Mouse (Mus musculus): ENCODE results near the gene Ncl. TPM values are rescaled to one million over a fixed set of nuclear protein-coding genes. Genes with fewer than 3 reads are reported as not detected.

Gene Ncl
- total RNA-seq, 1 experiment from 2014 or later = 288 TPM

- no peak for ATAC-seq (replicated peaks; ENCODE audit: insufficient number of reproducible peaks, low FRiP score, low TSS enrichment, poor library complexity, severe bottlenecking)
These were observed 4.5 kb upstream of the Ncl start for GRCm38 (mm10) chr1:86363671-86364070.

GRCm38 (mm10) chr1:86361852-86362615 is 2.8 kb upstream of the Ncl start:
- no peak for ATAC-seq (replicated peaks; ENCODE audit: insufficient number of reproducible peaks, low FRiP score, low TSS enrichment, poor library complexity, severe bottlenecking)

- ATAC-seq (replicated peaks; ENCODE audit: insufficient number of reproducible peaks, low FRiP score, low TSS enrichment, poor library complexity, severe bottlenecking) = no peak
These were observed 1.2 kb upstream of the Ncl start for GRCm38 (mm10) chr1:86360441-86360840.

GRCm38 (mm10) chr1:86359798-86360179 is 589 bp upstream of the Ncl start:
- ATAC-seq (replicated peaks; ENCODE audit: insufficient number of reproducible peaks, low FRiP score, low TSS enrichment, poor library complexity, severe bottlenecking) = 0 out of 2 replicates have a peak, but pooled peaks have one; percentile 19

GRCm38 (mm10) chr1:86358229-86358905 is 833 bp downstream of the Ncl start:
- peak; percentile 9 for ATAC-seq (replicated peaks; ENCODE audit: insufficient number of reproducible peaks, low FRiP score, low TSS enrichment, poor library complexity, severe bottlenecking)

GRCm38 (mm10) chr1:86354186-86354585 is 5.0 kb downstream of the Ncl start:
- ATAC-seq (replicated peaks; ENCODE audit: insufficient number of reproducible peaks, low FRiP score, low TSS enrichment, poor library complexity, severe bottlenecking) = no peak

- no peak for ATAC-seq (replicated peaks; ENCODE audit: insufficient number of reproducible peaks, low FRiP score, low TSS enrichment, poor library complexity, severe bottlenecking)
These were observed 8.6 kb downstream of the Ncl start for GRCm38 (mm10) chr1:86350576-86350975.

GRCm38 (mm10) chr1:86349696-86350095 is 9.5 kb downstream of the Ncl start:
- no peak for ATAC-seq (replicated peaks; ENCODE audit: insufficient number of reproducible peaks, low FRiP score, low TSS enrichment, poor library complexity, severe bottlenecking)

- no peak for ATAC-seq (replicated peaks; ENCODE audit: insufficient number of reproducible peaks, low FRiP score, low TSS enrichment, poor library complexity, severe bottlenecking)
These were observed 10.0 kb downstream of the Ncl start for GRCm38 (mm10) chr1:86349201-86349600.

GRCm38 (mm10) chr1:86348801-86349200 is 10.4 kb downstream of the Ncl start:
- no peak for ATAC-seq (replicated peaks; ENCODE audit: insufficient number of reproducible peaks, low FRiP score, low TSS enrichment, poor library complexity, severe bottlenecking)

GRCm38 (mm10) chr1:86348083-86348482 is 11.1 kb downstream of the Ncl start:
- ATAC-seq (replicated peaks; ENCODE audit: insufficient number of reproducible peaks, low FRiP score, low TSS enrichment, poor library complexity, severe bottlenecking) = no peak

GRCm38 (mm10) chr1:86347716-86348045 is 11.5 kb downstream of the Ncl start:
- no peak for ATAC-seq (replicated peaks; ENCODE audit: insufficient number of reproducible peaks, low FRiP score, low TSS enrichment, poor library complexity, severe bottlenecking)

GRCm38 (mm10) chr1:86346851-86347715 is 12.1 kb downstream of the Ncl start:
- no peak for ATAC-seq (replicated peaks; ENCODE audit: insufficient number of reproducible peaks, low FRiP score, low TSS enrichment, poor library complexity, severe bottlenecking)

GRCm38 (mm10) chr1:86345956-86346355 is 13.2 kb downstream of the Ncl start:
- ATAC-seq (replicated peaks; ENCODE audit: insufficient number of reproducible peaks, low FRiP score, low TSS enrichment, poor library complexity, severe bottlenecking) = no peak

GRCm38 (mm10) chr1:86345069-86345468 is 14.1 kb downstream of the Ncl start:
- no peak for ATAC-seq (replicated peaks; ENCODE audit: insufficient number of reproducible peaks, low FRiP score, low TSS enrichment, poor library complexity, severe bottlenecking)

GRCm38 (mm10) chr1:86343969-86344861 is 15.0 kb downstream of the Ncl start:
- ATAC-seq (replicated peaks; ENCODE audit: insufficient number of reproducible peaks, low FRiP score, low TSS enrichment, poor library complexity, severe bottlenecking) = peak; percentile 85

GRCm38 (mm10) chr1:86343087-86343645 is 16.0 kb downstream of the Ncl start:
- ATAC-seq (replicated peaks; ENCODE audit: insufficient number of reproducible peaks, low FRiP score, low TSS enrichment, poor library complexity, severe bottlenecking) = no peak

GRCm38 (mm10) chr1:86342371-86342770 is 16.8 kb downstream of the Ncl start:
- no peak for ATAC-seq (replicated peaks; ENCODE audit: insufficient number of reproducible peaks, low FRiP score, low TSS enrichment, poor library complexity, severe bottlenecking)

All from monocyte, adult 5-6 weeks (primary cell).